Mouse (Mus musculus): ENCODE measurements around the gene Stip1.
"Not testable (repeated sequence)": the region's sequence is repeated elsewhere in the genome, so short reads cannot be mapped to it uniquely, and the experiment has no call there.

Stip1 gene

DNA sequence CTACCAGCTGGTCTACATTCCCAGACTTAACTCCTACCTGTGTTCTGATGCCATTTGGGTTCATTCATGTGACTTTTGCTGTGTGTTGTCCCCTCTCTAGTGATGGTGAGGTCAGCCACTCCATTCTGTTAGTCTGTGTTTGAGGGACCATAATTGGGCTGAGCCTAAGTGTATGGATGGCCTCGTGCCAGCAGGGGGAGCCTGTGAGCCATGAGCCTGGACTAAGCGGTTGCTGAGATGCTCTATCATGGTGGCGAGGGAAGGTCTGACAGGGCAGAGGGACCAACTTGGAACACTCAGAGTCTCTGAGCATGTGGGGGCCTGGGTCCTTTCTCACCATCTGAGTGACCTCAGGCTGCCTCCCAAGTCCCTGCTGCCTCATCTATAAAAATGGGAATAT is 24.8 kb upstream of the Stip1 start:
- no peak for DNase-seq (ENCODE audit: low read depth, low spot score)

DNA sequence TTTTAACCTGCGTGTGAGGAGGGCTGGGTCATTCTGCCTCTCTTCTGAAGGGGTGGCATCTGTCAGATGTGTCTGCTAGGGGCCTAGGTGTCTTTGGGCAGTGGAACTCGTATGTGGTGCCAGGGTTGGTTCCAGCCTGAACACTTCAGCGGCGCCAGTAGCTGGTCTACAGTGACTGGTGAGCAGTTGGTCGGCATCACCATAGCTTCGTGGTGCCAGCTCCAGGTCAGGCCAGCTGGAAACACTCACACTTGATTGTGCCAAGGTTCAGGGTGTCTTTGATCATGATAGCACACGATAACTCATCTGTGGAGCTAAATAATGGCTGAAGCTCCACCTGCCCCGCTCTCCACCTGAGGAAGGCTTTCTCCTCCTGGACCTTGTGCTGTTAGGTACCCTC is 23.1 kb upstream of the Stip1 start:
- DNase-seq (ENCODE audit: low read depth, low spot score) = no peak

DNA sequence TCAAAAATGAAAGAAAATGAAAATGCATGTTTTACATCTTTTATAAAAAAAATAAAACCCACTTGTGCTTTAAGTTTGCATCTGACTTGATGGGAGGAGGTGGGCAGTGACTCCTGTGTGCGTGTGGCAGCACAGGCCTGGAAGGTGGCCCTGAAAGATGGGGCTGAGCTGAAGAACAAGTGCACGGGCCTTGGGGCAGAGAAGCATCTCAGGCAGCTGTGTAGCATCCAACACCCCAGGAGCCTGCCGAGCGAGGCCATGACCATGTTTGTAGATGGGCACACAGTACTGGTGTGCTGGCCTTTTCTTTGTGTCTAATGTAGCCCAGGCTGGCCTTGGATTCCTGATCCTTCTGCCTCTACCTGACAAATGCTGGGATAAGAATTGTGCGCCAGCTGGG is 22.3 kb upstream of the Stip1 start:
- no peak for DNase-seq (ENCODE audit: low read depth, low spot score)

DNA sequence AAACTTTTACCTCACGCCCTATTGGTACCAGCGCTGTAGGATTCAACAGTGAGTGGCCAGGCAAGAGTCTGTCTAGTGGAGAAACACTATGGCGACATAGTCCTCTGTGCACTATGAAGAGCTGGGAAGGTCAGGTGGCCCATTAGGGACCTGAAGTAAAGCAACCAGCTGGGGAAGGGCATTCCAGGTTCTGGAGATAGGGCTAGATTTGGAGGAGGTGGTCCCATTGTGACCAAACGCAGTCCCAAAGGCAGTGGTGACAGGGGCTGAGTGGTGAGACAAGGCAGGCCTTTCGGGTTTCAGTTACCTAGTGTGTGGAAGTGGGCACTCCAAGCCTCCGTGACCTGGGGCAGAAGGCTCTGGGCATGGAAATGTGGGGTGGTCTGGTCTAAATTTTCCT is 18.8 kb upstream of the Stip1 start:
- DNase-seq (ENCODE audit: low read depth, low spot score) = no peak

DNA sequence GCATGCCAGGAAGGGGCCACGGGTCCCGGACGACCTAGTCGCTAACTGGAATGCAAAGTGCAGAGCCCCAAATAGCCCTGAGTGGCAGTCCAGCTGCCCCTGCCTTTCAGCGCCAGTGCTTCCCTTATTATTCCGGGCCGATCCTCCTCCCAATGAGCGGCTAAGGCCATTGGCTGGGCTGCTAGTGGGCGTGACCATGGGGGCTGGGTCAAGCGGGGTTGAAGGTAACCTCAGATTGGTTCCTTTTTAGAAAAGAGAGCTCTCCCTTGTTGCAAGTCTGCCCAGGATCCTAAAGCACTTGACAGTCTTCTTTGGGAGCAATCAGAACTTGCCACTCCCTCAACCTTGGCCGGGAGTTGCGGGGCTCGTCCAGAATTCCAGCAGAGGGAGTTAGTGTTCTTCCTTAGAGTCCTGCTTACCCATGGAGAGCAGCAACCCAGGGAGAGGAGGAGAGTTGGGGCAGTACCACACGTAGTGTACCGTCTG is 18.0 kb upstream of the Stip1 start:
- DNase-seq (ENCODE audit: low read depth, low spot score) = no peak

DNA sequence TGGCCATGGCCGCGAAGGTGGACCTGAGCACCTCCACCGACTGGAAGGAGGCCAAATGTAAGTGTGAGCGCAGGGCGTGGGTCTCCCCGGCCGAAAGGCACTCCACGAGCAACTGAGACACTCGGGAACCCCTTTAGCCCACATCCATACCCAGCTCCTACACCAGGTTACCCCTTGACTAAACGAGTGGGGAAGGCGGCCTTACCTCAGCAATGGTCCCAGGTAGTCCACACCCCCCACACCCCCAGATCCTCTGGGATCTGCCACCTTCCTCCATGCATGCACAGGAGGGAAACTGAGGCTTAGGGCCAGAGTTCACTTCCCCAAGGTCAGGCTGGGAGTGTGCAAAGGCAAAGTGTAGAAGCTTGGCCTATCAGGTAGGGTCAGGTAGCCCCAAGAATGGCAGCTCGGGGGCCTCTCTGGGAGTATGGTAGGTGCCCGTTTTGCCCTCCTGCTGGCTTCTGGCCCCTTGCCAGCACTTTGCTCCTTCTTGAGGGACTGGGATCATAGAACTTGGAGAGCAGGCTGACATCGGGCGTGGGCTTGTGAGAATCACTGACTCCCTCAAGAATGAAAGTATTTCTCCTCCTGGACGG is 17.5 kb upstream of the Stip1 start:
- no peak for DNase-seq (ENCODE audit: low read depth, low spot score)

DNA sequence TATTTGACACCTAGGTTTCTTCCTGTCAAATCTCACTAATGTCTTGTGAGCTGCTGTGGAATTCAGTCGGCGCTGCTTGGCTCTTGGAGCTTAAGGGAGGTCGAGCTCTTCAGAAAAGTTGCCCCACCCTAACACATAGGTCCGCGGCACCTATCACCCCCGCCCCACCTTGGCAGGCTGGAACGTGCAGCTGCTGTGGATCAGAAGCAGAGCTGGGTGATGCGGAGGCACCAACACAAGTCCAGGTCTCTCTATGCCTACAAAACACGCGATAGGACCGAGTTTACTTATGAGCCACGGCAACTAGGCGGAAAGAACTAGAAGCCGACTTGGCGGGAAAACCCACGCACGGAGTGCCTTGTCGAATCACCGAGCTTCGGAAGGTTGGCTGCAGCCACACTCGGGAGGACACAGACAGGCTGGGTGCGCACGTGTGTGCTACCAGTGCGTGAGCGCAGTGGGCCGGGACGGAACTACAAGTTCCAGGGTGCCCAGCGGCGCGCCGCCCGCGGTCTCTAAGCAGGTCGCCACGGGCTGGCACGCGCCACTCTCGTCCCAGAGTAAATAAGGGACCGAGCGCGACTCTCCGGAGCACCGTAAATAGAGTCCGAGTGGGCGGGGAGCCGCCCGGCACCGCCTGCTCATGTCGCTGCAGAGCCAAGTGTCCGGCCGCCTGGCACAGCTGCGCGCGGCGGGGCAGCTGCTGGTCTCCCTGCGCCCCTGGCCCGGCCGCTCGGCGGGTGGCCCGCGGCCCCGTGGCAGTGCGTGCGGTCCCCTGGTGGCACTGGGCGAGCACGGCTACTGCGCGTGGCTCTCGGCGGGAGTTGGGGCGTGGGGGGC is 16.7 kb upstream of the Stip1 start, which contains the start of gene Macrod1:
Gene Macrod1 (plus strand): TSS at position 563 of the 840 bp plus-strand sequence.
- peak; percentile 57 for DNase-seq (ENCODE audit: low read depth, low spot score)

DNA sequence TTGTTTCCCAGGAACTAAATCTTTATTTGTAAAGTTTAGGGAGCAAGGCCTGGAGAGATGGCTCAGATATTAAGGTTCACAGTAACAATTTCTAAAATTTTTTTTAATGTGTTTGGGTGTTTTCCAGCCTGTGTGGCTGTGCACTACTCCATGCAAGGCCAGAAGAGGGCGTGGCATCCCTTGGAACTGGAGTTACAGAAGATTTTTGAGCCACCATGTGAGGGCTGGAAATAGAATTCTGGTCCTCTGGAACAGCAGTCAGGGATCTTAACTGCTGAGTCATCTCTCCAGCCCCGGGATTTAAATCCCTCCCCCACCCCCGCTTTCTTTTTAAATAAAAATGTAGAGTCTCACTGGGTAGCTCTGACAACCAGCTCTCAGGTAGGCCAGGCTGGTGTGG is 15.4 kb upstream of the Stip1 start:
- DNase-seq (ENCODE audit: low read depth, low spot score) = no peak

DNA sequence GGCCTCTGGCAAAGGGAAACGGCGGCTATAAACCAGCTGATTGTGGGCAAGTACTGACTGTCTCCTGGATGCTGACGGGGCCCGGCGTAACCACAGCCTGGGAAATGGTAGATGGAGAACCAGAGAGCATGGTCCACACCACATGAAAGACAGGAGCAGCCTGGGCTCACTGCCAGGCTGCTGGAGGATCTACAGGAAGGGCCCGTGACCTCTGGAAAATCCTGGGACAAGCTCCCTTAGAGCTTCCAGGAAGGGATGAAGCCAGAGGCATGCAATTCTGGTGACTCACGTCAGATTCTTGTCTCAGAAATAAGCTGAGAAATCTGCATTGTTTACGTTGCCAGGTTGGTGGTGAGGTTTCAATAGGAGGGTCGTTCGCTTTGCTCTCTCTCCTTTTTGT is 15.0 kb upstream of the Stip1 start:
- no peak for DNase-seq (ENCODE audit: low read depth, low spot score)

DNA sequence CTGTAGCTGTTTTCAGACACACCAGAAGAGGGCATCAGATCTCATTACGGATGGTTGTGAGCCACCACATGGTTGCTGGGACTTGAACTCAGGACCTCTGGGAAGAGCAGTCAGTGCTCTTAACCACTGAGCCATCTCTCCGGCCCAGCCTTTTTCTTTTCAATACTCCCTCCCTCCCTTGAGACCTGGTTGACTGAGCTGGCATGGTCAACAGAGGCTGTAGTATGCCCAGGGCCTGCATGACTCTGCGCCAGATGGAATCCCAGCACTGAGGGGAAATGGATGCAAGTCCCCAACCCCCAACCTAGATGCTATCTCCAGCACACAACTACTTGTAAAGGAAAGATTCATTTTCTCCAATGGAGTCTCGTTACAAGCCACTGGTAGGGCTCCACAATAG is 13.6 kb upstream of the Stip1 start:
- DNase-seq (ENCODE audit: low read depth, low spot score) = not testable (repeated sequence)

DNA sequence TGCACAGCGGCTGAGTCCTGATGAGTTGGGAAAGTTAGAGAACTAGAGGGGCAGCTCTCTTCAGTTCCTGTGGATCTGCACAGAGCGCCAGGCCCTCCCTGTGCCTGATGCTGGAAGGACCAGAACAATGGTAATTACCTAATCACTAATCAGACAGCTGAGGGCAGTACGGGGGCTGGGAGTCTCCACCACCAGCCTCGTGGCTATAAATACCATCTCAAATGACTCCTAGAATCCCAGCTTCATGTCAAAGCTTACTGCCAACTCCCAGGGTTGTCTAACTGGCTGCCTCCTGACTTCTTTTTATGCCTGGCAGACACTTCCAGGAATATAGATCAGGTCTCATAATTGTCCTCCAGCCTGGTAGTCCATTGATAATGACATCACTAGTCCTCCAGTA is 4.9 kb upstream of the Stip1 start:
- no peak for DNase-seq (ENCODE audit: low read depth, low spot score)

DNA sequence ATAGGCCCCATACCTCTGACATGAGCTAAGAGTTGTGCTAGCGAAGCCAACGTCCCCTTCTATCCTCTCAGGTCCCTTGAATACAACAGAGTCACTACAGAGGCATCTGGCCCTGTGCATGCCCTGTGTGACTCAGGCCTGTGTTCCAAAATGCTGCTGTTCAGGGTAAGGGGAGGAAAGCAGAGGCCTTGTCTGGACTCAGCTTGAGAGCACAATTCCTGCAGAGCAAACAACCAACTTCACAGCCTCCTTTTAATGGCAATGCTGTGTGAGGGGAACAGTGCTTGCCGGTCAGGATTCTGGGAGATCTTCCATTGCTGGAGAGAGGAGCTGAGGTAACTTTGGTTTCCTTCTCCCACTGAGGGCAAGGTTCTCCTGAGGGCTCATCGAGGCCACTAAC is 4.5 kb upstream of the Stip1 start:
- no peak for DNase-seq (ENCODE audit: low read depth, low spot score)

DNA sequence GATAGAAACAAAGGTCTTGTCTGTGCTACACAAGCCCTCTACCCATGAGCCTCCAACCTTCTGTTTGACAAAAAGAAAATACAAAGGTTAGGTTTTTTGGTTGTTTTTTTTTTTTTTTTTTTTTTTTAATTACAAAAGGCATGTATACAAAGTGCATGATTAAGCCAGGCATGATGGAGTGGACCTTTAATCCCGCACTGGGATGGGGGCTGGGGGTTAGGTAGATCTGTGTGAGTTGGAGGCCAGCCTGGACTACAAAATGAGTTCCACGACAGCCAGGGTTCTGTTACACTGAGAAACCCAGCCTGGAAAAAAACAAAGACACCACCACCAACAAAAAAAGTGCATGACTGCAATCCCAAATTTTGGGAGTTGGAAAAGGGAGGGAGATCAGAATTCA is 1.4 kb upstream of the Stip1 start:
- no peak for DNase-seq (ENCODE audit: low read depth, low spot score)

DNA sequence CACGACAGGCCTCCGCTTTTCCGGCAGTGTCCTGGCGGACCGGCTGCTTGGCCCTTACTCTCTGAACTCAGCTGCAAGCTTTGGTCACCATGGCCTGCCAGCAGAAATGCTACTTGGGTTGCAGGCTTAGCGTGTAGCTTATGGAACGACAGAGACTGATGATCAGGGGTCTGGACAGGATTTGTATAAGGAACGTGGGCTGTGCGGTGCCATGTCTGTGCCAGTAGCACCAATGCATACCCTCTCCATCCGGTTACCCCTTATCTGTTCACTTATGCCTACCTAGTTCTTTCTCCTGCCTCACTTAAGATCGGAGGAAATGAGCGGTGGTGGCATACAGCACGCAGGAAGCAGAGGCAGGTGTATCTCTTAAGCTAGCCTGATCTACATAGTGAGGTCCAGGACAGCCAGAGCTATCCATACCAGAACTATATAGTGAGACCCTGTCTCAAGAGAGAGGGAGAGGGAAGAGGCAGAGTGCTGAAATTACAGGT is 917 bp upstream of the Stip1 start:
- DNase-seq (ENCODE audit: low read depth, low spot score) = no peak

DNA sequence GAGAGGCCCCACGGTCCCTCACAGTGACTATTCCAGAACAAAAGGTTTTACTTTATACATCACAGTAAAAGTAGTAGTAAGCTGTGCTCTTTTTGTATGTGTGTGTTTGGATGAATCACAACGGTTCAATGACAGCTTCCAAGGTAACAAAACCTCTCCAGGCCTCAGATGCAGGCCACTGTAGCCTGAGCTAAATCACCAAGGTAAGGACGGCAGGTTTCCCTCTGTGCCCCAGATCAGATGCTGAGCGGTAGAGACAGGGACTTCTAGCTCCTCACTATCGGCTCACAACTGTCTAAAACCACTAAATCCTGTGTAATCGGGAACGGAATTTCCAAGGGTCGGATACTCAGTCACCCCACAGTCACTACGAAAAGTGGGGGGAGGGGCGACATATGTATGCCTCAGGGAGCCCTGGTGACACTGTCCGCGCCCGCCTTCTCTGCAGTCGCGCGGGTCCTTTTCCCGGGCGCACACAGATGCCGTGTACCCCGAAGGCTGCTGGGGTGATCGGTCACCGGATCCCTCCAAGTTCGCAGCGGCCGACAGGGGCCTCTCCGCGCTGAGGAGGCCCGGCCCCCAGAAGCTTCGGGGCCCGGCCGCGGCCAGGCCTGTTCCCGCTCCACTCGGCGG is 563 bp downstream of the Stip1 start:
- no peak for DNase-seq (ENCODE audit: low read depth, low spot score)

DNA sequence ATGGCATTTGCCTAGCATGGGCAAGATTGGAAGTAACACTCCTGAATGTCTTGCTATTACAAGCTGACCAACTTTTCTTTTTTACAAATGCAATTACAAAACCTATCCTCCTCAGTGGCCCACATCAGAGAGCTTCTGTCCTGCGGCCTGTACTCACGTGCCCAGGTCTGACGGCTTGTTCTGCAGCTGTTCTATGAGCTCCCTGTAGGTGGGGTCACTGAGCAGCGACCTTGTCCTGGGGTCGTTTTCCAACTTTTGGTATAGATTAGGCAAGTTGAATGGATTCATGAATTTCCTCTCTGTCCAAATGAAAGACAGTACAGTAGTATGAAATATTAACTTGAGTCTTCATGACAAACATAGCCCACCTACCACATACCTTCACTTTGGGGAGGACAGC is 5.8 kb downstream of the Stip1 start:
- DNase-seq (ENCODE audit: low read depth, low spot score) = no peak

DNA sequence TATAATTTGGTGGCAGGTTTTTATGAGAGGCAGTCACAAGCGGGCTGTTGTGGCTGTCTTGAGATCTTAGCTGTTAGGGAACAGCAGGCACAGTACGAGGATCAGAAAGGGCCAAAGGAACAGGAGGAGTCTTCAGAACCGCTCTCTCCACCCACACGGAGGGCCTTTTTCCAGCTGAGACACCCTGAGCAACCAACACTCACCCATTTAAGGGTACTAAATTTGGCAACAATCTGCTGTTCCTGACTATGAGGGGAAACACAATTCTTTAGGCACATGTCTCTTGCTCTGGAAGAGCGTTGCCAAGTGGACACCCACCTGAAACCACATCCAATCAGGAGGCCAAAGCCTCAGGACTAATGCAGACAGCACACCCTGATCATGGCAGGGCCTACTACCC is 10.2 kb downstream of the Stip1 start:
- DNase-seq (ENCODE audit: low read depth, low spot score) = no peak

DNA sequence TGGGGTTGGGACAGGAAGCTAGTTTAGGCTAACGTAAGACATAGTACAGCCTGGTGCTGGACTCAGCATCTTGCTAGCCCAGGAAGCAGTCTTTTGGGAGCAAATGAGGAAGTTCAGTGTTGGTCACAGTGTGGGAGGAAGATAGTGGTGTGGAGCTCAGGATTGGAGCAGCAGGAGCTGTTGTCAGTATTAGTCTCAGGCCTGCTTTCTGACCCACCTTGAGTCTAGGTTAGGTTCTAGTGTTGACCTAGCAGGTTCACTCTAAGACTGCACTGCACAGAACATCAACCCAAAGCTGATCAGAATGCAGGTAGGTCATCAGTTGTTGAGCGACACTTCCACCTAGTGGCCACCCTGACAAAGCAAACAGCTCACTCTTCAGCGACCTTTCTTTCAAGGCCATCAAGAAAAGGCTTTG is 19.5 kb downstream of the Stip1 start:
- DNase-seq (ENCODE audit: low read depth, low spot score) = peak; percentile 53

DNA sequence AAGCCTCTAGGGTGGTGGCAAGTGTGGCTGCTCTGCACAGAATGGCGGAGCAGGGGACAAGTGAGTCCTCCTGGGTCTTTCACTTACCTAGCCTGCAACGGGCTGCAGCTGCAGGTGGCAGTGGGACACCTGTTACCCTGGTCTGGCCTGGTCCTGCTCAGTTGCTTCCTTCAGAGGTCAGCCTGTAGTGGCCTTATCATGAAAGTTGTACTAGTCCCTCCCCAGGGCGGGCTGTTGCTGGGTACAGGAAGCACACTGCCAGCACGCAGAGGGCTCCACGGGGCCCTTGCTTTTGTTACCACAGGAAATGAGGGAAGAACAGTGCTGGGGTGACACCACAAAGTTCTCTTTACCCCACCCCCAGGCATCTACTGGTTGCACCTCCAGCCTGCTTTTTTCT is 20.6 kb downstream of the Stip1 start, which contains the start of gene Fermt3:
Gene Fermt3 (minus strand): TSS at position 279 of the 400 bp plus-strand sequence.
- no peak for DNase-seq (ENCODE audit: low read depth, low spot score)

DNA sequence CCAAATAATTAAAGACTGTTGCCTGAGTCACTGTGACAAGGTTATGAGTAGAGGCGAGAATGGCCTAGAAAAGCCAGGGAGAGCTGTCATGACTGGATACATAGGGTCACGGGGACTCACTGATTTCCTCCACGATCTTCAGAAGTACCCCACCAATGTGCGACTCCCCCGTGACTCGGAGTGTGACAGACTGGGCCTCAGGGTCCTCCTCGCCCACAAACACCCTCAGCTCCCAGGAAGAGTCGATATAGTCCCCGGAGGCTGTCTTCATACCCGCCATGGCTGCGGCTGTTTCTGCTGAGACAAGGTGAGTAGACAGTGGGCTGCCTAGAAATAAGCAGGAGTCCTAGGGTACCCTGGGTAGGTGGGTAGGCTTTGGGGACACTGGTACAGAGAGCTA is 21.2 kb downstream of the Stip1 start:
- no peak for DNase-seq (ENCODE audit: low read depth, low spot score)

DNA sequence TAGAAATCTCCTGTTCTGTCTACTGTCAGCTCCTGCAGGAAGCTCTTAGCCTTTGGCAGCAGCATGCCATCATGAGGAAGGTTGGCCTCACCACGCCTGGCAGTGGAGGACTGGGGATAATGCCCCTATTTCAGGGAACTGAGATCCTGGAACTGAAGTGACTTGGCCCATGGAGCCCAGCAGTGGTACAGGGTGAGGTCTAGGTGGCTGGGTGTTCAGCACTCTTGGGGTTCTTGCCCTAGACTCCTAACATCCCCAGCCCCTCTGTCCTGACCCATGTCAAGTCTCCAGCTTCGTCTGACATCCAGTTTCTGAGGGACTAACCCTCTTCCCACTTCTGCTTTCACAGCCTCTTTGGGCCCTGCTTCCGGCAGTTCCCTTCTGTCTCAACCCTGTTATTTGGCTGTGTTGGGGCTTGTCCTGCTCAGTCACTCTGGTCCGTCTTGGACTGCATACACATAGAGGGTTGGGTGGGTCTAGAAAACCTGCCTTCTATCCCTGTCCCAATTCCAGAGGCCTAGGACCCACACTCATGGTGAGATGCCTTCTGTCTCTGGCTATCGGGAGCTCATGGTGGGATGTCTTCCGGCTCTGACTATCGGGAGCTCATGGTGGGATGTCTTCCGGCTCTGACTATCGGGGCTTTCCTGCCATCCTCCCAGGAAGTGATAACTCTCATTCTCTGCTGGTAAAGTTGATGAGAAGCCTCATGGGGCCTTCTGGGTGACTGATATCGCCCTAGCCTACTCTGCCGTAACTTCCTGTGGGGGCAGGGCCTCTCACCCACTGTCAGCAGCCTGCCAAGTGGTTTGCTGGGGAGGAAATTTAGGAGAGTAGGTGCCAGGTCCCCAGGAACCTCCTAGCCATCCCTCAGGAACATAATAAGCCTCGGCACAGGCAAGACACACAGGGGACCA is 22.0 kb downstream of the Stip1 start:
- no peak for DNase-seq (ENCODE audit: low read depth, low spot score)

Measured in retina, adult 2 months (tissue).